ENCODE assay signal across 8 mouse cellular contexts in genomic region chr4:138677579-138677978, GRCm38 (mm10). TPM values are rescaled to one million over a fixed set of nuclear protein-coding genes. Genes with fewer than 3 reads are reported as not detected.
DNase-seq lines count a peak whose midpoint lies in the region; ATAC-seq and TF ChIP-seq lines count a peak whose summit lies in the region.

No protein-coding gene starts in this region.

- H3K4me2 ChIP-seq in forebrain, embryonic 13.5 days = peak overlapping the region; percentile 48

- peaks cover 8% of the 10 kb centered on the region for H3K4me1 ChIP-seq in forebrain, embryonic 13.5 days

- H3K4me3 ChIP-seq in forebrain, embryonic 13.5 days = peak overlapping the region; percentile 14
- H3K4me3 ChIP-seq in left cerebral cortex, adult 2 months = peak overlapping the region; percentile 23

- H3K9ac ChIP-seq in forebrain, embryonic 13.5 days = no peak overlapping the region

- no peaks in the 10 kb centered on the region for H3K36me3 ChIP-seq in forebrain, embryonic 13.5 days (ENCODE audit: poor library complexity, severe bottlenecking)

- H3K27ac ChIP-seq in forebrain, embryonic 13.5 days = no peak overlapping the region
- peak overlapping the region; percentile 85 for H3K27ac ChIP-seq in left cerebral cortex, adult 2 months

- intact Hi-C loops in left cerebral cortex, adult 2 months (cut with DNase I) = no loop called here

- H3K9me3 ChIP-seq in forebrain, embryonic 13.5 days (replicated peaks) = no peaks in the 10 kb centered on the region

- no peak for TF ChIP-seq CTCF in left cerebral cortex, adult 2 months (IDR thresholded peaks at IDR 0.05)

- WGBS in forebrain, embryonic 13.5 days = 25% methylated on average over 16 of the region's 16 CpGs

- peak; percentile 40 to 58 for DNase-seq in kidney, postnatal 4 days
- no peak for DNase-seq in kidney, adult 8-10 months
- peak; percentile 61 to 71 for DNase-seq in left cerebral cortex, adult 2 months (ENCODE audit: extremely low spot score in 1 of 2, low spot score in 2 of 2)
- peak; percentile 73 for DNase-seq in retina, embryonic 14.5 days (ENCODE audit: low spot score)
- DNase-seq in kidney, postnatal 25 days = no peak
- no peak for DNase-seq in c-Kit-positive CD71-positive TER-119-positive erythroid progenitor cells, embryonic 14.5 days (ENCODE audit: low spot score)

- peaks cover 67% of the 10 kb centered on the region for H3K27me3 ChIP-seq in forebrain, embryonic 13.5 days

- ATAC-seq in forebrain, embryonic 13.5 days = no peak
- no peak for ATAC-seq in monocyte, adult 5-6 weeks (replicated peaks; ENCODE audit: insufficient number of reproducible peaks, low FRiP score, low TSS enrichment, poor library complexity, severe bottlenecking)

RNA-seq across cellular contexts. Expression of gene Vwa5b1, which starts 41.9 kb away (rescaled TPM):
- polyA plus RNA-seq in forebrain, embryonic 13.5 days (2015; fragmentation: Nextera tagmentation; extraction: Ambion mirVana) = 0.68 and 0.82 TPM in 2 replicates
- 1 to 10 TPM; 4.9 to 6.0 TPM for total RNA-seq in left cerebral cortex, adult 2 months (2021)
- total RNA-seq in monocyte, adult 5-6 weeks (2017) = not detected in 3 replicates

RNA-seq across cellular contexts. Expression of gene Pla2g2c, which starts 47.0 kb away (rescaled TPM):
- polyA plus RNA-seq in forebrain, embryonic 13.5 days (2015; fragmentation: Nextera tagmentation; extraction: Ambion mirVana) = 0.15 and 0.55 TPM in 2 replicates
- total RNA-seq in left cerebral cortex, adult 2 months (2021) = not detected
- not detected in 3 replicates for total RNA-seq in monocyte, adult 5-6 weeks (2017)

RNA-seq across cellular contexts. Expression of gene Ubxn10, which starts 59.4 kb away (rescaled TPM):
- 2.3 and 2.4 TPM in 2 replicates for polyA plus RNA-seq in forebrain, embryonic 13.5 days (2015; fragmentation: Nextera tagmentation; extraction: Ambion mirVana)
- 1 to 10 TPM; 1.4 to 1.5 TPM for total RNA-seq in left cerebral cortex, adult 2 months (2021)
- total RNA-seq in monocyte, adult 5-6 weeks (2017) = not detected in 3 replicates

Comparison
In these comparisons a context has a peak if more than half of its experiments do, and no peak if none do; other contexts are left out.
1. DNase-seq: peak in kidney, postnatal 4 days (2 of 2), left cerebral cortex, adult 2 months (2 of 2) and retina, embryonic 14.5 days (single experiment); none in kidney, adult 8-10 months (0 of 2), kidney, postnatal 25 days (0 of 2) and c-Kit-positive CD71-positive TER-119-positive erythroid progenitor cells, embryonic 14.5 days (single experiment).